Mouse (Mus musculus) CD4-positive naive resting alpha-beta T cell, adult 76 days (primary cell): ENCODE data around the gene Clca4a. TPM values are rescaled to one million over a fixed set of nuclear protein-coding genes. Genes with fewer than 3 reads are reported as not detected.

ENCODE experiments used
- total RNA-seq: library from RNA; stranded (reverse); gene quantifications from one replicate; pipeline ENCODE4 v1.2.4, GENCODE M21; 2023

Clca4a gene
- not detected for total RNA-seq

GRCm38 (mm10) chr3:144974945-144975344 is at the start of gene Clca4a:
Clca4a (minus strand) TSS chr3:144975045.

GRCm38 (mm10) chr3:144932335-144932734 is 42.5 kb downstream of the Clca4a start, which contains the start of gene Clca4b:
Clca4b (minus strand) TSS chr3:144932529.

Other genes with a start within 250 kb of the Clca4a start
- gene Clca3a1, start 214.1 kb downstream of the Clca4a start, total RNA-seq: not detected
- not detected for gene Clca3a2, start 155.6 kb downstream of the Clca4a start, total RNA-seq
- gene Clca3b, start 125.7 kb downstream of the Clca4a start, total RNA-seq: not detected
- not detected for gene Clca4b, start 42.5 kb downstream of the Clca4a start, total RNA-seq
- not detected for gene Clca1, start 57.7 kb upstream of the Clca4a start, total RNA-seq
- gene Clca2, start 124.4 kb upstream of the Clca4a start, total RNA-seq: not detected
- 11.5 TPM for gene Odf2l, start 143.5 kb upstream of the Clca4a start, total RNA-seq